Mouse (Mus musculus) right cerebral cortex, adult 2 months (tissue): ENCODE results near the gene Fryl.
"Not testable (repeated sequence)": the region's sequence is repeated elsewhere in the genome, so short reads cannot be mapped to it uniquely, and the experiment has no call there.

ENCODE experiments used
- DNase-seq, 2 experiments: peaks; one replicate each; pipeline ENCODE4 v3.0.0; 2021 to 2022; ENCODE audit warnings: low spot score in 2 of 2

Fryl gene

GRCm38 (mm10) chr5:73011806-73012205, 244.6 kb downstream of the Fryl start:
- DNase-seq: not testable (repeated sequence)

- DNase-seq: not testable (repeated sequence)
Measured at GRCm38 (mm10) chr5:73008230-73008629, 248.2 kb downstream of the Fryl start.

GRCm38 (mm10) chr5:73007582-73007959, 248.8 kb downstream of the Fryl start:
- no peak for DNase-seq

GRCm38 (mm10) chr5:73006784-73007581, 249.4 kb downstream of the Fryl start, which contains the start of gene Slc10a4:
Gene Slc10a4 (plus strand): TSS chr5:73006883.
- no peak for DNase-seq

GRCm38 (mm10) chr5:73004046-73004445, 252.4 kb downstream of the Fryl start:
- DNase-seq: no peak

- not testable (repeated sequence) for DNase-seq
Measured at GRCm38 (mm10) chr5:72998546-72998945, 257.9 kb downstream of the Fryl start.

GRCm38 (mm10) chr5:72995379-72995778, 261.0 kb downstream of the Fryl start:
- no peak for DNase-seq

GRCm38 (mm10) chr5:72994928-72995327, 261.5 kb downstream of the Fryl start:
- DNase-seq: no peak

GRCm38 (mm10) chr5:72994424-72994823, 262.0 kb downstream of the Fryl start:
- DNase-seq: no peak

GRCm38 (mm10) chr5:72992474-72992873, 263.9 kb downstream of the Fryl start:
- DNase-seq: no peak

- no peak for DNase-seq
Measured at GRCm38 (mm10) chr5:72989756-72990155, 266.7 kb downstream of the Fryl start.

GRCm38 (mm10) chr5:72987786-72988185, 268.6 kb downstream of the Fryl start:
- no peak for DNase-seq

GRCm38 (mm10) chr5:72984091-72984490, 272.3 kb downstream of the Fryl start:
- DNase-seq: peak; percentile 24 to 29

GRCm38 (mm10) chr5:72976539-72976938, 279.9 kb downstream of the Fryl start:
- no peak for DNase-seq

- DNase-seq: no peak
Measured at GRCm38 (mm10) chr5:72975996-72976395, 280.4 kb downstream of the Fryl start.

- no peak for DNase-seq
Measured at GRCm38 (mm10) chr5:72974602-72975001, 281.8 kb downstream of the Fryl start, which contains the start of gene Gm10135. Gene Gm10135 (minus strand): TSS chr5:72974702.

- no peak for DNase-seq
Measured at GRCm38 (mm10) chr5:72972934-72973333, 283.5 kb downstream of the Fryl start.

- DNase-seq: no peak
Measured at GRCm38 (mm10) chr5:72972435-72972834, 284.0 kb downstream of the Fryl start.
